Mouse (Mus musculus) thymus, adult 2 months (tissue): ENCODE measurements around the gene Rps5.

Experiments
- CTCF ChIP-seq: fragments of 200-500 bp; IDR thresholded peaks from 2 replicates; pipeline ENCODE4 v1.5.1; 2012; ENCODE audit warnings: mild to moderate bottlenecking, control low read depth, low read length, moderate library complexity, borderline replicate concordance; ENCODE audit not compliant: control insufficient read depth, poor library complexity, insufficient read depth; ENCODE audit errors: extremely low read depth
- POLR2A ChIP-seq: fragments of 200-500 bp; IDR thresholded peaks from 2 replicates; pipeline ENCODE4 v1.6.1; 2012; ENCODE audit warnings: mild to moderate bottlenecking, low read length, control low read depth, moderate library complexity; ENCODE audit not compliant: control insufficient read depth, poor library complexity, insufficient read depth; ENCODE audit errors: extremely low read depth

- TF ChIP-seq POLR2A (no peak), CTCF (no peak)
These were observed 34.5 kb upstream of the Rps5 start for GRCm38 (mm10) chr7:12887585-12887984.
